Mouse (Mus musculus) kidney, postnatal 0 days (tissue): Measurements from ENCODE around the gene Btaf1. TPM values are rescaled to one million over a fixed set of nuclear protein-coding genes. Genes with fewer than 3 reads are reported as not detected.
A peak's percentile ranks its signal among the peaks of the same experiment; 100 is the strongest.

Experiments
- ATAC-seq: fragments of 200-750 bp; cut with Nextera tagmentation; replicated peaks from 2 replicates; pipeline ENCODE4 v1.8.0; 2017; ENCODE audit warnings: low read depth, moderate number of reproducible peaks, moderate TSS enrichment, moderate library complexity; ENCODE audit not compliant: low FRiP score
- DNase-seq: peaks from one replicate; pipeline ENCODE4 v3.0.0-alpha.2; 2016; ENCODE audit warnings: low spot score
- H3K27ac ChIP-seq: fragments of 300-500 bp; sonication (generic); 2 replicates; pipeline ENCODE4 v1.5.1; 2014; ENCODE audit warnings: mild to moderate bottlenecking
- H3K27me3 ChIP-seq: fragments of 300-500 bp; sonication (generic); 2 replicates; pipeline ENCODE4 v1.6.1; 2014; ENCODE audit warnings: low read length, mixed read lengths; ENCODE audit not compliant: insufficient read depth
- H3K36me3 ChIP-seq: fragments of 300-500 bp; sonication (generic); 2 replicates; pipeline ENCODE4 v1.6.1; 2014; ENCODE audit warnings: low read length, mixed read lengths; ENCODE audit not compliant: insufficient read depth
- H3K4me1 ChIP-seq: fragments of 300-500 bp; sonication (generic); replicated peaks from 2 replicates; pipeline ENCODE4 v1.6.1; 2014; ENCODE audit warnings: antibody characterized with exemption, low read length, mixed read lengths; ENCODE audit not compliant: insufficient read depth
- H3K4me2 ChIP-seq: fragments of 300-500 bp; sonication (generic); 2 replicates; pipeline ENCODE4 v1.6.1; 2014; ENCODE audit warnings: mild to moderate bottlenecking, low read length, moderate library complexity, mixed read lengths
- H3K4me3 ChIP-seq: fragments of 300-500 bp; sonication (generic); replicated peaks from 2 replicates; pipeline ENCODE4 v1.5.1; 2014; ENCODE audit warnings: low read depth, low read length
- H3K9ac ChIP-seq: fragments of 300-500 bp; sonication (generic); 2 replicates; pipeline ENCODE4 v1.6.1; 2014; ENCODE audit warnings: low read depth, low read length
- H3K9me3 ChIP-seq: fragments of 300-500 bp; sonication (generic); replicated peaks from 2 replicates; pipeline ENCODE4 v1.6.1; 2016; ENCODE audit warnings: low read length, inconsistent platforms, mixed read lengths
- CTCF ChIP-seq: IDR thresholded peaks from 2 replicates; pipeline ENCODE4 v1.5.1; 2016; ENCODE audit warnings: antibody characterized with exemption, low read depth, mild to moderate bottlenecking, moderate library complexity
- WGBS: fragments of 180-500 bp; shearing (Covaris S2); extraction: QIAGEN DNeasy Blood & Tissue Kit; methylation state at CpG from one replicate; pipeline ENCODE4 v1.1.7; 2014; 5-methylcytosine and 5-hydroxymethylcytosine counted together
- polyA plus RNA-seq: library from polyadenylated mRNA; unstranded; fragments of >200 nt; fragmentation: Nextera tagmentation; extraction: Ambion mirVana; gene quantifications from 2 replicates; pipeline ENCODE4 v1.2.1, GENCODE M21; 2015

Btaf1 gene
- polyA plus RNA-seq, 1 experiment from 2014 or later: 5.4 TPM

DNA sequence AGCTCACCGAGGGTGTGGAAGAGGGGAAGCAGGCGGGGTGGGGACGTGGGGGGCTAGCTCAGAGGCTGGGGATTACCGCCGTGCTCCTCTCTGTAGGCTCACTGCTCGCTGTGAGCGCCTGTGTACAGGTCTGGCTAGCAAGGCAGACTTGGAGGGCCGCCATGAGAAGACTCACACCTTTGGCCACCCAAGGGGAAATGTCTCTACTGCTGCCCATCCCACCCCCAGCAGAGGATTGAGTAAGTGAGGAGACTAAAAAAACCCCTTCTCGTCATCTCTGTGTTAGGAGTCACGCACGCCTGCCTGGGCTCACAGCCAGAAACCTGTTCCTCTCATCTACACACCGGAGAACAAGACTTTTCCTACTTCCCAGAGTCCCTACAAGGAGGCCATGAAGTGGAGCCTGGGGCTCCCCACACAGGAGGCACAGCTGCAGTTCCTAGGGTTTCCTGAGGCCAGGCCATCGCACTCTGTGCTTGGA, 100.0 kb downstream of the Btaf1 start:
- 74% methylated on average over 13 of the region's 13 CpGs for WGBS
- H3K4me2 ChIP-seq: no peak overlapping the region
- no peaks in the 10 kb centered on the region for H3K36me3 ChIP-seq
- no peak overlapping the region for H3K4me3 ChIP-seq
- DNase-seq (no peak), ATAC-seq (no peak; the same call in 1 of the 2 replicates)
- H3K9me3 ChIP-seq: no peaks in the 10 kb centered on the region
- no peaks in the 10 kb centered on the region for H3K4me1 ChIP-seq
- no peaks in the 10 kb centered on the region for H3K27me3 ChIP-seq
- TF ChIP-seq CTCF: no peak
- no peak overlapping the region for H3K9ac ChIP-seq
- no peak overlapping the region for H3K27ac ChIP-seq

DNA sequence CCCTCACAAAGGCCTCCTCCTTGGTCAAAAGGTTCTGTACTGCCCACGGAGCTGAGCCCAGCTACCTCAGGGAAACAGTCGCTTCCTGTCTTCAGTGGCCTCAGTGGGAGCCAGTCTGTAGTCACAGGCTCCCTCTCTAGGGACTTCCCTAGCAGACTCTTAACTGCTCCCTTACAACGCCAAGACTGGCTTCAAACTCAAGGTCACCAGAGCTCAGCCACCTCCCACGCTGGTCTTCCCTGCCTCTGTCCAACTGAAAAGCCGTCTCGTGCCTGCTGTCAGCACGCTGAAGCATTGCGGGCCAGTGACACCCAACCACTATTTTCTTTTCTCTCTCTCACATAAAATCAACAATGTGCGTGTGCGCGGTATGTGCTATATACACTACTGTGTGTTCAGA, 100.5 kb downstream of the Btaf1 start:
- peak; percentile 33; the same call in 1 of the 2 replicates for ATAC-seq
- WGBS: 27% methylated on average over 11 of the region's 11 CpGs
- no peak overlapping the region for H3K4me3 ChIP-seq

DNA sequence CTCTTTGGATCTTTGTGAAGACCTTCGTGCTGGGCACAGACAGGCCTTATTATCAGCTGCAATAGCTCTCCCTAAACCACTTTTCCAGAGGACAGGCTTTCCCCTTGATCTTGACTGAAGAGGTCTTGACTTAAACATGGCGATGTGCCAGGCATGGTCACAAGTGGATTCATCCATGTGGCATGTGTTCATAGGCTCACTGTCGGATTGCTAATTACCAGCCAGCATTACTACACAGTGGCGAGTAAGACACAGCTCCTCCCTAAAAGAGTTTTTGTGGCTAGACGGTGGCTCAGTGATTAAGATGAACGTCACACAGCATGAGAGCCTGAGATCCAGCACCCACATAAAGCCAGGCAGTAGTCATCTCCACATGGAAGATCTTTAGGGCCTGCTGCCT, 103.9 kb downstream of the Btaf1 start:
- Histone ChIP-seq H3K4me2 (no peak overlapping the region), H3K4me3 (no peak overlapping the region), H3K9ac (no peak overlapping the region), H3K9me3 (no peaks in the 10 kb centered on the region), H3K36me3 (no peaks in the 10 kb centered on the region), H3K27ac (no peak overlapping the region), H3K27me3 (no peaks in the 10 kb centered on the region), H3K4me1 (no peaks in the 10 kb centered on the region)
- no peak for TF ChIP-seq CTCF
- DNase-seq (no peak), ATAC-seq (no peak)
- 85% methylated on average over 6 of the region's 6 CpGs for WGBS

More for the DNA sequence above, 100.5 kb downstream of the Btaf1 start:
- Histone ChIP-seq H3K36me3 (no peaks in the 10 kb centered on the region), H3K4me1 (no peaks in the 10 kb centered on the region), H3K27ac (no peak overlapping the region), H3K27me3 (no peaks in the 10 kb centered on the region), H3K4me2 (no peak overlapping the region), H3K9me3 (no peaks in the 10 kb centered on the region), H3K9ac (no peak overlapping the region)
- TF ChIP-seq CTCF: no peak
- peak; percentile 64 for DNase-seq

DNA sequence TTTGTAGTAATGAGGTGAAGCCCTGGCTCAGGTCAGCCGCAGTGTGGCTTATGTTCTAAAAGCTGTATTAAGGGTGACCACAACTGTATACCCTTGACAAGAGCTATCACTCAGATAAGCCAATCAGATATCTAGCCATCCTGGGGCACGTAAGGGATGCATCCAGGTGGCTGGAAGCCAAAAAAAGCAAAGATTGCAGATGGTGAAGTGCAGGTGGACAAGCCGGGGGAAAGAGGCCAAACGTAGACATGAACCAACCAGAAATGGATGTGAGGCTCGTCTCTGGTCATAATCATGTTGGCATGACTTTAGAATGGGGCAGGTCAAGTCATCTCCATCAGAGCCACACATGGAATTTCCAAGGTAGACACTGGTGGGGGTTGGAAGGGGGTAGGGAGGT, 105.6 kb downstream of the Btaf1 start:
- Histone ChIP-seq H3K4me1 (no peaks in the 10 kb centered on the region), H3K4me3 (no peak overlapping the region), H3K4me2 (no peak overlapping the region), H3K27me3 (no peaks in the 10 kb centered on the region), H3K9ac (no peak overlapping the region), H3K9me3 (no peaks in the 10 kb centered on the region), H3K36me3 (no peaks in the 10 kb centered on the region), H3K27ac (no peak overlapping the region)
- no peak for TF ChIP-seq CTCF
- ATAC-seq: no peak
- 79% methylated on average over 5 of the region's 5 CpGs for WGBS
- DNase-seq: no peak

DNA sequence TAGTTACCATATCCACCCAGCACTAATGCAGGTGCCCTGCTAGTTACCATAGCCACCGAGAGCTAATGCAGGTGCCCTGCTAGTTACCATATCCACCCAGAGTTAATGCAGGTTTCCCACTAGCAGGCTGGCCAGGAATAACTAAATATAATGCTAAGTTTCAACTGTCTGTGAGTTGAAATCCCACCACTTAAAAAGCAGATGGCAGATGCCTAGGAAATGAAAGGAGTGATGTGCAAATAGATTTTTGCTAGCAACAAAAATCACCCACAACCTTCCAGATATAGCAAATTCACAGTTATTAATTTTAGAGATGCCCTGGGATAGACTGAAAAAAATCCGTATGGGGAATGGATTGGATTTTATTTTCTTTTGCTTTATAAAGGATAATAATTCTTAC, 106.5 kb downstream of the Btaf1 start:
- no peak overlapping the region for H3K27ac ChIP-seq
- no peak overlapping the region for H3K9ac ChIP-seq
- DNase-seq (no peak), ATAC-seq (no peak)
- H3K36me3 ChIP-seq: no peaks in the 10 kb centered on the region
- no peaks in the 10 kb centered on the region for H3K9me3 ChIP-seq
- WGBS: 66% methylated on average over 2 of the region's 2 CpGs
- H3K4me1 ChIP-seq: no peaks in the 10 kb centered on the region
- TF ChIP-seq CTCF: no peak
- H3K27me3 ChIP-seq: no peaks in the 10 kb centered on the region
- no peak overlapping the region for H3K4me2 ChIP-seq
- H3K4me3 ChIP-seq: no peak overlapping the region

DNA sequence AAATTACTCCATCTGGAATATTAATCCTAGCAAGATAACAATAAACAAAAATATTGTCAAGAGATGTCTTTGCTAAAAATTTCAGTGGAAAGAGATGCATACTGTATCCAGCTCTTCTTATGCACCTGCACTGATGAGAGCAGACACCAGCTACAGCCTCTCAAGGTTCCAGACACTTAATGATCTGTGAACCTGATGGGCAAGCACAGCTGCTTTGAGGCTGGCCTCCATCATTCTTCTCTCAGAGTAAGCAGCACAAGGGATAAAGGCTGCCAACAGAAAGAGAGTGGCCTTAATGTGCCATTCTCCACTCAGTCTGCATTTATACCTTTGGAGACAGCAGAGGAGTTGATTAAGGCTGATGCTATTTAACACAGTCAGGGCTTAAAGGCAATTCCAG, 115.0 kb downstream of the Btaf1 start:
- Histone ChIP-seq H3K27me3 (no peaks in the 10 kb centered on the region), H3K9ac (no peak overlapping the region), H3K4me1 (no peaks in the 10 kb centered on the region), H3K4me2 (no peak overlapping the region), H3K27ac (no peak overlapping the region), H3K9me3 (no peaks in the 10 kb centered on the region), H3K4me3 (no peak overlapping the region), H3K36me3 (no peaks in the 10 kb centered on the region)
- DNase-seq (no peak), ATAC-seq (no peak)
- no peak for TF ChIP-seq CTCF

DNA sequence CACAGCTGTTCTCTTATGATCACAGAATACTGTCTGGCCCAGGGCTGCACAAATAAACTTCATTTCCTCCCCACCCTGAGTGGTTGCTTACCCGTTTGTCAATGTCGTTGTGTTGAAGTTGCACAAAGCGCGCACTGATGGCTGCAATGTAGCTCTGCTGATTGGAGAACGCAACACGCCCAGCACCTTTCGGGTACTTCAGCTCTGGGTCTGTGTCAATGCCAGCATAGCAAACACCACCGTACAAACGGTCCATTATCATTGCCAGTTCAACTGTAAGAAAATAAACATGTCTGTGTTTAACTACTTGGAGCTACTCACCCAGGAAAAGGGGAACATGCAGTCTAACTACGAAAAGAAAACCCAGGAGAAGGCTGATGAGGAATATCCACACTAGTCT, 118.6 kb downstream of the Btaf1 start:
- 80% methylated on average over 10 of the region's 10 CpGs for WGBS
- no peak for DNase-seq

More for the DNA sequence above, 118.6 kb downstream of the Btaf1 start:
- no peak for ATAC-seq
- Histone ChIP-seq H3K36me3 (no peaks in the 10 kb centered on the region), H3K4me1 (no peaks in the 10 kb centered on the region), H3K4me3 (no peak overlapping the region), H3K9ac (no peak overlapping the region), H3K9me3 (no peaks in the 10 kb centered on the region), H3K27me3 (no peaks in the 10 kb centered on the region), H3K27ac (no peak overlapping the region), H3K4me2 (no peak overlapping the region)
- no peak for TF ChIP-seq CTCF
